Mouse (Mus musculus) megakaryocyte, embryonic 14.5 days (primary cell): ENCODE measurements around the gene Pim1.

Experiments used
- FLI1 ChIP-seq: IDR thresholded peaks from 2 replicates; pipeline ENCODE4 v1.6.1; 2012; ENCODE audit warnings: low read length, inconsistent platforms, mixed read lengths
- GATA1 ChIP-seq: IDR thresholded peaks from 3 replicates; pipeline ENCODE4 v1.6.1; 2012; ENCODE audit warnings: mixed read lengths, low read length, inconsistent platforms, borderline replicate concordance

- TF ChIP-seq GATA1 = no peak
- no peak for TF ChIP-seq FLI1
These were observed 35.1 kb downstream of the Pim1 start for GRCm38 (mm10) chr17:29525613-29526012.
